Mouse (Mus musculus): ENCODE data around the gene Ptges2.

- TF ChIP-seq CTCF (IDR thresholded peaks at IDR 0.05; ENCODE audit: low read depth, low read length) (no peak), TAL1 (conservative IDR thresholded peaks at IDR 0.05; ENCODE audit: low read depth, low read length) (no peak), GATA1 (IDR thresholded peaks at IDR 0.05; ENCODE audit: borderline replicate concordance, low read length) (no peak), POLR2AphosphoS5 (IDR thresholded peaks at IDR 0.05; ENCODE audit: insufficient replicate concordance, low read depth, low read length) (no peak)
These were observed 13.0 kb upstream of the Ptges2 start for GRCm38 (mm10) chr2:32382689-32383088.
